Mouse (Mus musculus) embryonic fibroblast, embryonic 13.5 days (primary cell): ENCODE data around the gene Zfhx3. TPM values are rescaled to one million over a fixed set of nuclear protein-coding genes. Genes with fewer than 3 reads are reported as not detected.

Experiments used
- H3K27ac ChIP-seq: 2 replicates; pipeline ENCODE4 v1.5.1; 2012; ENCODE audit warnings: low read length, control low read depth, inconsistent platforms; ENCODE audit not compliant: insufficient read depth
- H3K4me1 ChIP-seq: 2 replicates; pipeline ENCODE4 v1.6.1; 2011; ENCODE audit warnings: low read length; ENCODE audit not compliant: control insufficient read depth, insufficient read depth
- H3K4me3 ChIP-seq: 2 replicates; pipeline ENCODE4 v1.5.1; 2011; ENCODE audit warnings: mild to moderate bottlenecking, control low read depth, low read length; ENCODE audit not compliant: insufficient read depth
- CTCF ChIP-seq: IDR thresholded peaks from 2 replicates; pipeline ENCODE4 v1.5.1; 2011; ENCODE audit warnings: mild to moderate bottlenecking, control low read depth, low read length, moderate library complexity, borderline replicate concordance; ENCODE audit not compliant: insufficient read depth
- POLR2A ChIP-seq: IDR thresholded peaks from 2 replicates; pipeline ENCODE4 v1.6.1; 2011; ENCODE audit warnings: low read depth, mild to moderate bottlenecking, control low read depth, low read length, moderate library complexity
- polyA plus RNA-seq: library from polyadenylated mRNA; stranded (reverse); fragments of >200 nt; gene quantifications from 2 replicates; pipeline ENCODE4 v1.2.4, GENCODE M21; 2011; ENCODE audit warnings: low read depth; ENCODE audit not compliant: missing spikeins, insufficient read length

Gene Zfhx3
- polyA plus RNA-seq, 1 experiment: 30.6 TPM

DNA sequence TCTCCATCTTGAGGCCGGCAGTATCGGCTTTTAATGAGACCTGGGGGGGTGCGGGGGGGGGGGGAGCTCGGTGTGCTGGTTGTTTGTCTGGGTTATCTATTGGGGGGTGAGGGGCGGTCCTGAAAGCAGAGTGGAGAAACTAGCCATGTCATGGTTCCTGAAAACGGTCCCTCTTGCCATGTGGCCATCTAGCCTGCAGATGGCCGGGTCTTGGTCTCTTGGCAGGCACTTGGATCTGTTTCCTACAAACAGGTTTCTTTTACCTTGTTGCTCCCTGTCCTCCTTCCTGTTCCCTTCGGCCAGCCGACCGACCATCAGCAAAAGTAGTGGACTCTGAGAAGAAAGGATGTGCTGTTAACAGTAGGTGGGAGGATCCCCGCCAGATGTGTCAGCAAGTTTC lies 904.4 kb downstream of the Zfhx3 start:
- Histone ChIP-seq H3K4me1 (no peaks in the 10 kb centered on the region), H3K4me3 (no peak overlapping the region), H3K27ac (no peak overlapping the region)
- TF ChIP-seq CTCF (no peak), POLR2A (no peak)

DNA sequence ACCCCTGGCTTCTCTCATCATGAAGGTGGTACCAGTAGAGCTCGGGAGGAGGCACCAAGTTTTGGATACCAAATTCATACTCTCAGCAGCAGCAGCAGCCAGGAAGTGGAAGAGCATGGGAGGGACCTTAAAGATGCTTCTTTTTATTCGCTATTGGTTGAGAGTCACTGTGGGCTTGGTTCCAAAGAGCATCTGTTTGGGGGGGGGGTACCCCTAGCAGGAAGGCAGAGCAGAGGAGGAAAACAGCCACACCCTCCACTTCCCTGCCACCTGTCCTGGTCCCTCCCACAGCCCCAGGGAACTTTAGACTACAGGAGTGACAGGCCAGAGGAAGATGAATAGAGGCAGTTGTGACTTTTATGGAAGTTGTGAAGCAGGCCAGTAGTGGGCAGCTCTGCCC lies 904.9 kb downstream of the Zfhx3 start:
- H3K4me3 ChIP-seq: no peak overlapping the region
- TF ChIP-seq CTCF (no peak), POLR2A (no peak)
- H3K27ac ChIP-seq: no peak overlapping the region
- no peaks in the 10 kb centered on the region for H3K4me1 ChIP-seq

DNA sequence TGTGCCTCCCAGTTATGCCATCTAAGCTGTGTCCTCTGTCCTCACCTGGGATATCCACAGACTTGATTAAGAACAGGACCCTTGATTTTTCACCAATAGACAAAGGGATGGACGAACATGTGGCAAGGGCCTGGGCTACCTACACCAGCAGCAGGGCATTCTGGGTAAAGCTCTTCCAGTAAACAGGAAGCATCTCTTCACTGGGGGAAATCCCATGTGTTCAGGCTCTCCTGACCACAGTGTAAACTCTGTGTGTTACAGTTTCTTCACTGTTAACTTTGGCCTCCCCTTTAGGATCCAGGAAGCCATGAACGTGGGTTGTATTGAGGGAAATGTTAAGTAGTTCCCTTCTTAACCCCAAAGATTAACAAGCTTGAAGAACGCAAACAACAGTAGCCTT lies 906.0 kb downstream of the Zfhx3 start:
- no peaks in the 10 kb centered on the region for H3K4me1 ChIP-seq
- no peak overlapping the region for H3K27ac ChIP-seq
- TF ChIP-seq CTCF (no peak), POLR2A (no peak)
- no peak overlapping the region for H3K4me3 ChIP-seq

DNA sequence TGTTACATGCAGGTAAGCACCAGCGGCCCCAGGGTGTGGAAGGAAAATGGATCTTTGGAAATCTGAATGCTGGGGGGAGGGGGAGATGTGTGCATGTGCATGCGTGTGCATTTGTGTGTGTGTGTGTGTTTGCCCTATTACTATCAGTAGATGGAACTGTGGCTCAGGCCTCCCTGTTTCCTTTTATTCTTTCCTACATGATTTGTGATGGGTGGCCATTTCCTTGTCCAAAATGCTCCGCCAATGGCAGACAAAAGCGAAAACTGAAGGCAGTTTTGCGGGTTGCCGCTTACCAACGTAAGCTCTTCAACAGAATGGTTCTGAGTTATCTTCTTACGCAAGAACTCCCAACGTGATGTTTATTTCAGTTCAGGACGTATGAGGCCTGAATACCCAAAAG lies 910.6 kb downstream of the Zfhx3 start:
- Histone ChIP-seq H3K4me3 (no peak overlapping the region), H3K27ac (no peak overlapping the region), H3K4me1 (0 out of 2 replicates have a peak, but pooled peaks cover 5% of the 10 kb centered on the region)
- TF ChIP-seq POLR2A: no peak
- no peak for TF ChIP-seq CTCF

DNA sequence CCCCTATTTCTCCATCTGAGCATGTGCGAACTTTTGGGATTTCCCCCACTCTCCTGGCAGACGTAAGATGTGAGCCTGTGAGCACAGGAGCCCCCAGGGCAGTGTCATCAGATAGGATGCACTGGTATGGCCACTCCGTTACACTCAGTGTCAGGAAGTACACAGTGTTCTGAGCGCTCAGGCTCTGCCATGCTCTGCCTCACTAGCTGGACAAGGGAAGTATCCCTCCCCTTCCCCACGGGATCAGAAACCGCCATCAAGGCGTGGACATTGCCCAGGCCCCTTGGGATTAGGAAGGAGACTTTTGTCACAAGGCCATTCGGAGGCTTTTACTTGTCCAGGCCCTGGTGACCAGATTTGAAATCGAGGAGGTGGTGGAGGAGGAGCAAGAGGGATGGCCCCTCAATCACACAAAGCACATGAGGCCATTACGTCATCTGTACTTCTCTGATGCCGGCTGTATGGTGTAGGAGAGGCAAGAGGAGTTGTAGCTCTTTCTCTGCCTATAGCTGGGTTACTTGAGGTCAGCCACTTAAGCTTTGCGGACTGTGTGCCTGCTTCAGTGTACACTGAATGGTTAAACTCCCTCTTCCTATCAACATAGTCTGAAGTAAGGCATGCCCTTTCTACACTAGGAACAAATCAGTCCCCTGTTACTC lies 912.1 kb downstream of the Zfhx3 start:
- 0 out of 2 replicates have a peak, but pooled peaks cover 5% of the 10 kb centered on the region for H3K4me1 ChIP-seq
- H3K4me3 ChIP-seq: no peak overlapping the region
- TF ChIP-seq POLR2A: no peak
- no peak for TF ChIP-seq CTCF
- no peak overlapping the region for H3K27ac ChIP-seq

DNA sequence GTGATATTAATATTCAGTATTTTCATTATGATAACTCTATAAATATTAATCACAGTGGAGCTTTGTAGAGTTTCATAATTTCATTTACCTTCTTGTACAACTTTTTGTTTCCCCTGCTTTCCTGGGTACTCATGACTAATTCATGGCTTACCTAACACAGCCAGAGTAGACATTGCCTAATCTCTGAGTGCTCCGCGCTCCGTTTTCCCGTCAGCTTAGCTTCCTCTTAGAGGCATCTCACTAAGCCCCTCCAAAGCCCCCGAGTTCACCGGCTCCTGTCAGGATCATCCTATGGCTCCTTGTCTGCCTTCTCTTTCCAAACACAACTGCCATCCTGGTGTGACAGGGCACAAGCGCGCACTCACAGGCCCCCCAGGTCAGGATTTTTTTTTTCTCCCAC lies 916.6 kb downstream of the Zfhx3 start:
- no peak overlapping the region for H3K4me3 ChIP-seq
- no peak overlapping the region for H3K27ac ChIP-seq
- H3K4me1 ChIP-seq: 0 out of 2 replicates have a peak, but pooled peaks cover 5% of the 10 kb centered on the region
- TF ChIP-seq POLR2A (no peak), CTCF (no peak)

DNA sequence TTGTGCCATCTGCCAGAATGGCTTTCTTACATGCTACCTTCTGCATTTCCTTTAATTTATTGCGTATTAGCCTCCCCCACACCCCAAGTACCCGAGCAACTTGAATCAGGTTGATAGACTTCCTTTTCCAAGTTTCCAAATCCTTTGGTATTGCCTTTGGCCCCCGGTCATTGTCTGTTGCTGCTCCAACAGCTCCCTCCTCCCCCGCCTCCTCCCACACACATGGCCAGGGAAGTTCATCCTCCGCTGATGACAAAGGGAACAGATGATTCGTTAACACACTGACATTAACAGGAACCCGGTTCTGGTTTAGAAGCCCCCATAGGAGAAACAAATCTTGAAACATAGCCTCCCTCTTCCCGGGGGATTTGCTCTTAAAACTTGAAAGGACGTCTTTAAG lies 917.5 kb downstream of the Zfhx3 start:
- Histone ChIP-seq H3K4me3 (no peak overlapping the region), H3K27ac (no peak overlapping the region), H3K4me1 (0 out of 2 replicates have a peak, but pooled peaks cover 2% of the 10 kb centered on the region)
- TF ChIP-seq CTCF (no peak), POLR2A (no peak)

DNA sequence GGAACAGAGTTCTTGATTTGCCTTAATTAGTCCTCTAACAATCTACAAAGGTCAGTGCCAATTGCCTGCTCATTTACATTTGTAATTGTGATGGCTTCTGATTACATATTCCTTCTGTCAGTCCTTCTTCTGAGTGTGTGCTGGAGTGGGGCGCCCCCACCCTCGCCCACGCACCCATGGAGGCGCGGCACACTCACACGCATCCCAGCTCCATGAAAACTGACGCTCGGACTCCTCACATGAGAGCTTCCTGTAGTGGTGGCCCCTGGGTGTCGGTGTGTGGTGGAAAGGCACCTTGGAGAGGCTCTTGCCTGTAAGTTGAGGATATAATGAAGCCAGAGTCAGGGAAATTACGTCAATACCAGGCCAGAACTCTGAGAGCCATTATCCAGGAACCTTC lies 921.0 kb downstream of the Zfhx3 start:
- no peak overlapping the region for H3K4me3 ChIP-seq
- H3K4me1 ChIP-seq: no peaks in the 10 kb centered on the region
- no peak overlapping the region for H3K27ac ChIP-seq
- TF ChIP-seq POLR2A (no peak), CTCF (no peak)

DNA sequence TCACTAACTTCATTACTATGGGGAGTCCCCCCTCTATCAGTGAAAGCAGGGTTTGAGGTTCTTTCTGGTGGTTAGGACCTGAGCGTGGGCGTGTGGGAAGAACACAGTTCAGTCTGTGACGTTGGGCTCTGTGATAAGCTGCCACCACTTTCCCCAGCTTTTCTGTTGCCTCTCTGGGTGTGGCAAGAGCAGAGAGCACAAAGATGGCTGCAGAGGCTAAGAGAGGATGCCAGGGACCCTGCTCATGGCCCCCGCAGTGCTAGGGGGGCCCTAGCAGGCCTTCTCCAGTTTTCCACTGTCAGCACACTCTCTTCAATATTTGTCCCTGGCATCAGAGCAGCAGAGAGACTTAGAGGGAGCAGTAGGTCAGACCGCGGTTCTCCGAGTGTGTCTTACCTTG lies 924.0 kb downstream of the Zfhx3 start:
- Histone ChIP-seq H3K4me1 (no peaks in the 10 kb centered on the region), H3K27ac (no peak overlapping the region), H3K4me3 (no peak overlapping the region)
- TF ChIP-seq CTCF (no peak), POLR2A (no peak)

DNA sequence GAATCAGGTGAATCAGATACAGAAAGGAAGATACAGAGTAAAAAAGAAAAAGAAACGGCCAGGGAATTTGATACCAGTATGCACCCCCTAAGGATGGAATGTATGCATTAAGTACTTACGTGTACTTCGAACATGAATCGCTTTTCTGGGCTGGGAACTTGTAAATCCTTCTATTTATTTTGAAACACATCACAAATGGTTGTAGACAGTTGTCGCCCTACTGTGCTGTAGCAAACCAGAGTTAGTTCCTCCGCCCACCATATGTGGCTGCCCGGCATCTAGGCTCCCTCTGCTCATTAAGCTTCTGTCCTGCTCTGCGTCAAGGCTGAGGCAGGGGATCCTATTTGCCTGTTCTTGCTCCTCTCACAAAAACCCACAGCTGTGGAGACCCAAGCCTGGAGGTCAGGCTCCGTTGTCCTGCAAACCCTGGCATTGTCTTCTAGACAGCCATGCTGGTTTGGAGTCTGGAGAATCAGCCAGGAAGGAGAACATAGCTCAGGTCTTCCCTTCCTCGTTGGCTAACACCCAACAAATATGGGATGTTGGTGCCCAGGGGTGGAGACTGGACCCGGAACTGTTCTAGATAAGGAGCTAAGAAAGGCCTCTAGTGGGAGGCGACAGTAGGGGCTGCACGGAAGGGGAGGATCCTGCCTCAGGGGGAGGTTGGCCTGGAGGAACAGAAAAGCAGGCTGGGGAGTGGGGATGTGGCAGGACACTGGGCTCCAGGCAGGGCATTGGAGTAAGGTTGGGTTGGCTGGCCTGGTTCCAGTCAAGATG lies 925.2 kb downstream of the Zfhx3 start:
- Histone ChIP-seq H3K4me1 (no peaks in the 10 kb centered on the region), H3K27ac (no peak overlapping the region), H3K4me3 (no peak overlapping the region)
- no peak for TF ChIP-seq CTCF
